Mouse (Mus musculus) G1E (cell line): ENCODE data around the gene Mapkapk2.

ENCODE experiments used
- CTCF ChIP-seq: IDR thresholded peaks from 2 replicates; pipeline ENCODE4 v1.5.1; 2012; ENCODE audit warnings: low read depth, low read length, inconsistent platforms, mixed read lengths
- GATA1 ChIP-seq: IDR thresholded peaks from 2 replicates; pipeline ENCODE4 v1.6.1; 2012; ENCODE audit warnings: borderline replicate concordance, low read length, inconsistent platforms, mixed read lengths
- GATA2 ChIP-seq: IDR thresholded peaks from 2 replicates; pipeline ENCODE4 v1.6.1; 2012; ENCODE audit warnings: low read depth, low read length, inconsistent platforms, borderline replicate concordance
- POLR2AphosphoS5 ChIP-seq: IDR thresholded peaks from 2 replicates; pipeline ENCODE4 v1.6.1; 2012; ENCODE audit warnings: low read depth, low read length, inconsistent platforms; ENCODE audit not compliant: insufficient replicate concordance
- TAL1 ChIP-seq: conservative IDR thresholded peaks from 2 replicates; pipeline ENCODE4 v1.6.1; 2012; ENCODE audit warnings: low read depth, low read length, inconsistent platforms, mixed read lengths

- TF ChIP-seq CTCF (no peak), GATA1 (no peak), GATA2 (no peak), TAL1 (no peak), POLR2AphosphoS5 (no peak)
Measured at GRCm38 (mm10) chr1:131090877-131091276, 6.7 kb downstream of the Mapkapk2 start.
